Mouse (Mus musculus) hindbrain, embryonic 12.5 days (tissue): ENCODE measurements around the gene Car12. TPM values are rescaled to one million over a fixed set of nuclear protein-coding genes. Genes with fewer than 3 reads are reported as not detected.

Source experiments
- ATAC-seq: fragments of 200-750 bp; cut with Nextera tagmentation; 2 replicates; pipeline ENCODE4 v1.8.0; 2017; ENCODE audit warnings: moderate TSS enrichment; ENCODE audit not compliant: low FRiP score
- H3K27ac ChIP-seq: fragments of 300-500 bp; sonication (generic); 2 replicates; pipeline ENCODE4 v1.5.1; 2016; ENCODE audit warnings: mild to moderate bottlenecking
- H3K27me3 ChIP-seq: fragments of 300-500 bp; sonication (generic); 2 replicates; pipeline ENCODE4 v1.6.1; 2016; ENCODE audit warnings: mild to moderate bottlenecking
- H3K36me3 ChIP-seq: fragments of 300-500 bp; sonication (generic); 2 replicates; pipeline ENCODE4 v1.6.1; 2016; ENCODE audit warnings: mild to moderate bottlenecking
- H3K4me1 ChIP-seq: fragments of 300-500 bp; sonication (generic); 2 replicates; pipeline ENCODE4 v1.6.1; 2016
- H3K4me2 ChIP-seq: fragments of 300-500 bp; sonication (generic); replicated peaks from 2 replicates; pipeline ENCODE4 v1.6.1; 2016; ENCODE audit warnings: mild to moderate bottlenecking
- H3K4me3 ChIP-seq: fragments of 300-500 bp; sonication (generic); 2 replicates; pipeline ENCODE4 v1.5.1; 2016; ENCODE audit warnings: mild to moderate bottlenecking
- H3K9ac ChIP-seq: fragments of 300-500 bp; sonication (generic); 2 replicates; pipeline ENCODE4 v1.6.1; 2016; ENCODE audit warnings: mild to moderate bottlenecking, moderate library complexity
- H3K9me3 ChIP-seq: fragments of 300-500 bp; sonication (generic); replicated peaks from 2 replicates; pipeline ENCODE4 v1.6.1; 2016; ENCODE audit warnings: mild to moderate bottlenecking
- WGBS: fragments of 180-500 bp; shearing (Covaris S2); methylation state at CpG from one replicate; pipeline ENCODE4 v1.1.7; 2016; 5-methylcytosine and 5-hydroxymethylcytosine counted together
- polyA plus RNA-seq: library from polyadenylated mRNA; unstranded; fragments of >200 nt; fragmentation: Nextera tagmentation; extraction: Ambion mirVana; gene quantifications from 2 replicates; pipeline ENCODE4 v1.2.1, GENCODE M21; 2016

The Car12 gene
- polyA plus RNA-seq, 1 experiment from 2014 or later, result 2.7 TPM

DNA sequence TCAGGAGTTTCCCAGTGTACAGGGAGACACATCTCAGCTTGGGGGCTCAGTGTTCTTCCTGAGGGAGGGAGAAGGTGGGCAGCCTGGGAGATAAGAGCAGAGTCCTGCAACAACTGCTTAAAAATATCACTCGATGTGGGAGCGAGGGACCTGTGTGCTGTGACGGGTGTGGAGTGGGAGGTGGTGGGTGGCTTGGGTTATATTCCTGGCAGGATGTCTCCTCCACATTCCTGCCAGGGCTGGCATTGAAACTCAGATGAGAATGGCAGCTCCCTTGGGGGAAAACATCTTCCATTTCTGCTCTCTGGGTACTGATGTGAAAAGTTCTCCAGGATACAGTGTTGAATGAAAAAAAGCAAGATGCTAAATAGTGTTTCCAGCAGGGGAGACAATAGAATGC is 3.0 kb downstream of the Car12 start:
- no peak overlapping the region for H3K27ac ChIP-seq
- no peak overlapping the region for H3K9ac ChIP-seq
- H3K4me1 ChIP-seq, result peaks cover 11% of the 10 kb centered on the region
- H3K27me3 ChIP-seq, result peaks cover 24% of the 10 kb centered on the region
- H3K4me3 ChIP-seq, result no peak overlapping the region
- H3K4me2 ChIP-seq, result no peak overlapping the region
- no peaks in the 10 kb centered on the region for H3K9me3 ChIP-seq
- WGBS, result 91% methylated on average over 3 of the region's 3 CpGs
- ATAC-seq, result no peak
- H3K36me3 ChIP-seq, result no peaks in the 10 kb centered on the region

DNA sequence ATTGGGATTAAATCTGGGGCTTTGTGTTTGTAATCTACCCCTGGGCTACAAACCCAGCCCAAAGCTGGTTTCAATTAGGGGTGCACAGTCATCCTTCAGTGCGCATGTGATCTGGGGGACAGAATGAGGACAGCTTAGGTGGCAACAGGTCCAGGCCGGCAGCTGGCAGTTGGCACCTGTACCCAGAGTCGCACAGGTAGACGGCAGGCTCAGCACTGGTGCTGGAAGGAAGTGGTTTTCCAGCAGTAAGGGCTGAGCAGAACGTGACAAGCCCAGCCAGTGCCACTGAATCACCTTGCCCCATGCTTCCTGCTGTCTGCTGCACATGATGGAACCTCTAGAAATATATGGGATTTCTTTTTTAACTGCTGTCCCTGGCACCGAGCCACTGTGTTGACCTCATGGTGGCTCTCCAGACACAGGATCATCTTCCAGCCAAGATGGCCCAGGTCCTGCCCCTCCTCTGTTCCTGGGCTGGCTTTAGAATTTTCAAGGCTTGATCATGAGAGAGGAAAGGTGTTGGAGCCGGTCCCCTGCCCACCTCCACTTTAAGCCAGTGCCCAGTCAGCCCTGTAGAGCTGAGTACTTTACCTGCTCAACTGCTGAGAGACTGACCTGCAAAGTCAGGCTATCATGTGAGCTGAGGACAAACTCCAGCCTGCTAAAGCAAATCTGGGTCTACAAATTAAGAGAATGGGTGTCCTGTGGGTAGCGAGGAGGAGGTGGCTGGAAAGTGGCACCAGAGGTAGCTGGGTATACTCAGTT is 7.4 kb downstream of the Car12 start:
- H3K27me3 ChIP-seq, result no peaks in the 10 kb centered on the region
- H3K9me3 ChIP-seq, result no peaks in the 10 kb centered on the region
- WGBS, result 87% methylated on average over 8 of the region's 8 CpGs
- no peak overlapping the region for H3K4me2 ChIP-seq
- H3K4me1 ChIP-seq, result peaks cover 10% of the 10 kb centered on the region; the same call in 1 of the 2 replicates
- H3K27ac ChIP-seq, result no peak overlapping the region
- H3K4me3 ChIP-seq, result no peak overlapping the region
- ATAC-seq, result no peak
- H3K36me3 ChIP-seq, result no peaks in the 10 kb centered on the region
- H3K9ac ChIP-seq, result no peak overlapping the region

- Histone ChIP-seq H3K9me3 (no peaks in the 10 kb centered on the region), H3K27ac (peak overlapping the region; percentile 58), H3K4me3 (no peak overlapping the region), H3K4me1 (peaks cover 10% of the 10 kb centered on the region; the same call in 1 of the 2 replicates), H3K9ac (no peak overlapping the region), H3K36me3 (no peaks in the 10 kb centered on the region), H3K27me3 (no peaks in the 10 kb centered on the region), H3K4me2 (no peak overlapping the region)
- WGBS, result 83% methylated on average over 5 of the region's 5 CpGs
- ATAC-seq, result no peak
These were observed 8.8 kb downstream of the Car12 start for GRCm38 (mm10) chr9:66722187-66722868.

GRCm38 (mm10) chr9:66722869-66723272 is 9.4 kb downstream of the Car12 start:
- Histone ChIP-seq H3K9me3 (no peaks in the 10 kb centered on the region), H3K27ac (peak overlapping the region; percentile 58), H3K9ac (no peak overlapping the region), H3K4me1 (peaks cover 10% of the 10 kb centered on the region; the same call in 1 of the 2 replicates), H3K36me3 (no peaks in the 10 kb centered on the region), H3K4me3 (no peak overlapping the region), H3K27me3 (no peaks in the 10 kb centered on the region), H3K4me2 (no peak overlapping the region)
- WGBS, result 62% methylated on average over 5 of the region's 5 CpGs
- no peak for ATAC-seq

DNA sequence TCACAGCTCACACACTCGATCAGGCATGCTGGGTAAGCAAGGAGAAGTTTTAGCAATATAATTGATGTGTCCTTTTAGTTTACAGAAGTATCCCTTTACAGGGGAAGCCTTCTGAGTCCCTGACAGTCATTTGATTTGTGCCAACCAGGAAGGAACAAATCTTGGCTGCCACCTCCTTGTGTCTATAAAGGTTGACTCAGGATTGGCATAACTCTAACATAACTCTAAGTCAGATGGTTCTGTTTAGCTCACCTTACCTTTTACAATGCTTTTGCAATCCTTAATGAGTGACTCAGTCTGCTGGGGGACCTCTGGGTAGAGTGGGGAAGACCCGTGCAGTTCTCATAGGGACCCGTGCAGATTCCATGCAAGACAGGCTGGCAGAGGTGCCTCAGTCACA is 12.1 kb downstream of the Car12 start:
- no peaks in the 10 kb centered on the region for H3K27me3 ChIP-seq

DNA sequence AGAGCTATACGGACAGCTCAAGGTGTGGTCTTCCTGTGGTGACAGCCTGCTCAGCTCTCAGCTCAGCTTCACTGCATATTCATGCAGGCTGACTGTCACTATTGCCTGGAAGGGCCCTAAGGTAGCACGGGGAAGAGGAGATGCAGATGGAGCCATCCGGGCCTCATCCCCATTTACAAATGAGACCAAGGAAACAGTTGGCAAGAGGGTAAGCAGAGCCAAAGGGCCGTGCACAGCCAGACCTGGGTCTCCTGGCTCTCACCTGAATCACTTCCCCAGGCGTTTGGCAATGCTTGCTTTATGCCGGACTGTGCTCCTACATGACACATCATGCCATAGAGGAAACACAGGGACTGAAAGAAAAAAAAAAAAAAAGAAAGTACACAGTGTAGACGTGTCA is 13.8 kb downstream of the Car12 start:
- H3K9me3 ChIP-seq, result no peaks in the 10 kb centered on the region
- no peak overlapping the region for H3K4me3 ChIP-seq
- no peak for ATAC-seq
- peaks cover 9% of the 10 kb centered on the region; the same call in 1 of the 2 replicates for H3K4me1 ChIP-seq
- WGBS, result 68% methylated on average over 7 of the region's 7 CpGs
- no peaks in the 10 kb centered on the region for H3K27me3 ChIP-seq
- H3K27ac ChIP-seq, result no peak overlapping the region
- no peaks in the 10 kb centered on the region for H3K36me3 ChIP-seq
- H3K4me2 ChIP-seq, result no peak overlapping the region
- no peak overlapping the region for H3K9ac ChIP-seq

More for the DNA sequence above, 12.1 kb downstream of the Car12 start:
- H3K36me3 ChIP-seq, result no peaks in the 10 kb centered on the region
- H3K4me2 ChIP-seq, result no peak overlapping the region
- no peaks in the 10 kb centered on the region for H3K9me3 ChIP-seq
- no peak overlapping the region for H3K4me3 ChIP-seq
- H3K9ac ChIP-seq, result no peak overlapping the region
- H3K27ac ChIP-seq, result no peak overlapping the region
- H3K4me1 ChIP-seq, result peaks cover 10% of the 10 kb centered on the region; the same call in 1 of the 2 replicates
- 86% methylated on average over 3 of the region's 3 CpGs for WGBS
- ATAC-seq, result no peak

DNA sequence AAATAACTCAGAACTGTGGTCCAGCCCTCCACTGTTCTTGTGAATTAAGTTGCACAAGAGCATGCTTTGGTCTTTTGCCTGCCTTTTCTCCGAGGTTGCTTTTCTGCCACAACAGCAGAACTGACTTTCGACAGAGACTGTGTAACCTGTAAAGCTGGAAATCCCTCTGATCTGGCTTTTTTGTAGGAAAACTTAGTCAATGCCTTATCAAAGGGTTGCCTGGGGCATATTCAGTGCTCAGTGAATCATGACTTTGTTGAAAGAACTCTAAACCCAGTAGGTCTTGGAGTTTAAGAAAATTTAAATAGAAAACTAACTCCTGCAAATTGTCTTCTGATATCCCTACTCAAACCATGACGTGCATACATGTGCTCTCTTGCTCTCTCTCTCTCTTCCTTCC is 17.1 kb downstream of the Car12 start:
- Histone ChIP-seq H3K4me1 (peaks cover 8% of the 10 kb centered on the region), H3K27ac (no peak overlapping the region), H3K9ac (no peak overlapping the region), H3K9me3 (no peaks in the 10 kb centered on the region), H3K36me3 (no peaks in the 10 kb centered on the region), H3K27me3 (no peaks in the 10 kb centered on the region), H3K4me3 (no peak overlapping the region), H3K4me2 (no peak overlapping the region)
- no peak for ATAC-seq
- WGBS, result 81% methylated on average over 3 of the region's 3 CpGs

DNA sequence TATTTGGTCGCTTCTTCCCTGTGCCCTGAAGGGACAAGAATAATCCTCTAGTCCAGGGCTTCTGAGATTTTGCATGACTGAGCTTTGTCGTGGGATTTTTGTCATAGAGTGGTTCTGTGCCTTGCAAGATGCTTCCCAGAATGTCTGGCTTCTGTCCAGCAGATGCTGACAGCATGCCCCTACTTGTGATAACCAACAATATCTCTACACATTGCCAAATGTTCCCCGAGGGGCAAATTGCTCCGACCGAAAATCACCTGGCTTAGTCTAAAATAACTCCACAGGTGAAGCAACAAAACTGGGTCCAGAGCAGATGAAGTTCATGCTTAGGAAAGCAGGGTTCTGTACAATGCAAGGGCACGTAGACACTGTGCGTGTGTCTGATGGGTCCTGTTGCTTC is 17.8 kb downstream of the Car12 start:
- WGBS, result 82% methylated on average over 7 of the region's 7 CpGs
- H3K4me3 ChIP-seq, result no peak overlapping the region
- H3K36me3 ChIP-seq, result no peaks in the 10 kb centered on the region
- ATAC-seq, result no peak
- H3K9ac ChIP-seq, result no peak overlapping the region
- H3K9me3 ChIP-seq, result no peaks in the 10 kb centered on the region
- H3K27me3 ChIP-seq, result no peaks in the 10 kb centered on the region
- H3K27ac ChIP-seq, result no peak overlapping the region
- H3K4me2 ChIP-seq, result no peak overlapping the region
- H3K4me1 ChIP-seq, result peaks cover 8% of the 10 kb centered on the region

DNA sequence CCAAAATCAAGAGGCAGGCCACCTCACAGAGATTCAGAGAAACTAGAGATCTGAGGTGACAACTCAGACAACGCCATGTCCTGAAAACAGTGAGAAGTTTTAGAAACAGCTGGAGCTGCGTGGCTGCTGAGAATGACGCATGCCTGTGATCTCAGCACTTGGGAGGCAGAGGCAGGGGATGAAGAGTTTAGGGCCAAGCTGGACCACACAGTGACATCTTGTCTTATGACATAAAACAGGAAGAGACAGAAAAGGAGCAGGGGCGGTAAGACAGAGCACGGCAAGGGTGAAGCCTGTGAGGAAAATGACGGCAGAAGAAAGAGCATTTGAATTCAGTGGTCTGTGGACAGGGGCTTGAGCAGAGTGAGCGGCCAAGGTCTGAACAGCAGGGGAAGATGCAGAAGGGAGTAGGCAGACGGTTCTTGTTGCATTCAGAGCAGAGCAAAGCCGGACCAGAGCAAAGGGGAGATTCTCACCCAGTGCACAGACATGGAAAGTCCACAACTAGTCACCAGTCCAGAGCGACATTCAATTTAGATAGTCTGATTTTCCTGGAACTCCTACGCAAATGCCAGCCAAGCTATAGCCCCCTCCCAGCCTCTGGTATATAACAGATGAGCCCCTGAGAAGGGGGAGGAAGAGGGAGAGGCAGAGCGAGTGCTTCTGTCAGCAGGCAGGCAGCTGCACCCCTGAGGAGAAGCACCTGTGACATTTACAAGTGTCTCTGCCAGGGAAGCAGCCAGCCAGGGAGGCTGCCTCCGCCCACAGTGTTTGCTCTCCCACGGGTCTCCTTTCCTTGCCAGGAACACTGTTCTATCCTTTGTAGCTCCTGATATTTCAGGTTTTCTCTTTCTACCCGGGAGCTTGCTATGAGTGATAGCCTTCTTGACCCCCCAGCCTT is 19.6 kb downstream of the Car12 start:
- no peaks in the 10 kb centered on the region for H3K36me3 ChIP-seq
- no peak for ATAC-seq
- 42% methylated on average over 15 of the region's 15 CpGs for WGBS

GRCm38 (mm10) chr9:66734568-66734967 is 21.1 kb downstream of the Car12 start:
- Histone ChIP-seq H3K9ac (no peak overlapping the region), H3K4me3 (no peak overlapping the region), H3K4me1 (peaks cover 8% of the 10 kb centered on the region), H3K9me3 (no peaks in the 10 kb centered on the region), H3K36me3 (no peaks in the 10 kb centered on the region), H3K27me3 (no peaks in the 10 kb centered on the region), H3K27ac (no peak overlapping the region), H3K4me2 (no peak overlapping the region)
- ATAC-seq, result no peak
- WGBS, result 90% methylated on average over 6 of the region's 6 CpGs

More for the DNA sequence above, 19.6 kb downstream of the Car12 start:
- no peaks in the 10 kb centered on the region for H3K9me3 ChIP-seq
- H3K4me2 ChIP-seq, result no peak overlapping the region
- no peaks in the 10 kb centered on the region for H3K27me3 ChIP-seq
- no peak overlapping the region for H3K9ac ChIP-seq
- no peak overlapping the region for H3K27ac ChIP-seq
- H3K4me3 ChIP-seq, result no peak overlapping the region
- peaks cover 8% of the 10 kb centered on the region for H3K4me1 ChIP-seq

GRCm38 (mm10) chr9:66735122-66735521 is 21.6 kb downstream of the Car12 start:
- Histone ChIP-seq H3K9ac (no peak overlapping the region), H3K4me3 (no peak overlapping the region), H3K4me2 (no peak overlapping the region), H3K9me3 (no peaks in the 10 kb centered on the region), H3K27me3 (no peaks in the 10 kb centered on the region), H3K36me3 (no peaks in the 10 kb centered on the region), H3K4me1 (peaks cover 8% of the 10 kb centered on the region), H3K27ac (no peak overlapping the region)
- 91% methylated on average over 2 of the region's 2 CpGs for WGBS
- ATAC-seq, result no peak

DNA sequence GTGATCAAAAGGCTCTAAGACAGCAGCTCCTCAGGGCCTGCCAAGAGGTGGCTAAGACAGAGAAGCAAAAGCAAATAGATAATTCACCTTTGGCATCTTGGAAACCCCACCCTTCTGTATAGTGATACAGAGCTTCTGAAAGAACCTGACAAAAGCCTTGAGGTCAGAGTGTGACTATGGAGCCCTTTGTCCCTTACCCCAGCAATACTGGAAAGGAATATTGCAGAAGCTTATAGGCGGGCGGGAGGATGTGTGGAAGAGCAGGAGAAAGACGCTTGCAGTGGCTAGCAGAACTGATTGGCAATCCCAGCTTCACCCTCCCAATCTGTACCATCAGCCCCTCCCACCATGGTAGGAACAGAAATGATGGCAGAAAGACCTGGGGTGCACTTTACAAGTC is 22.5 kb downstream of the Car12 start:
- ATAC-seq, result no peak
- Histone ChIP-seq H3K4me2 (no peak overlapping the region), H3K27ac (no peak overlapping the region), H3K9me3 (no peaks in the 10 kb centered on the region), H3K27me3 (no peaks in the 10 kb centered on the region), H3K36me3 (no peaks in the 10 kb centered on the region), H3K9ac (no peak overlapping the region), H3K4me1 (peaks cover 8% of the 10 kb centered on the region), H3K4me3 (no peak overlapping the region)
- WGBS, result 83% methylated on average over 3 of the region's 3 CpGs
